In the genomic region with DNA sequence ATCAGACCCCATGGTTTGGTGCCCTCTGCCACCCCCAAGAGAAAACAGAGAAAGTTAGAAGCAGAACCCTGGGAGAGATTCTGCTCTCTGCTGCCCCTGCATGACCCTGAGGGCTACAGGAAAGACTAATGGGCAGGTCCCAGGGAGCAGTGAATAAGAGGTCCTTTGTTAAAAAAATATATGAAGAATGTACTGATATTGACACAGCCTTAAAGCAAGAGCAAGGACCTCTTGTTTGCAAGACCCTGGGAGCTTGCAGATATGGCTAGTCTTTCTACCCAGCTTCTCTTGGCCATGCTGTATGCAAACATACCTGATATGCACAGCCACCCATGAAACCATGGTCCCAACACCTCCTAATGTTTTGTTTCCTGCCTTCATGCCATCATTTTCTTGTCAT, we compare ENCODE assay signal across 25 mouse cellular contexts.
"Had no signal": no experiment of that assay in that cellular context is flagged by ENCODE, and none has a peak within 500 bp of the region (broad histone marks: within the 10 kb centered on the region; RNA-seq: fewer than 3 reads in every experiment).

No protein-coding gene starts in this region.

- H3K4me3 ChIP-seq: heart, adult 2 months; heart, embryonic 13.5 days; heart, embryonic 15.5 days; hindbrain, embryonic 10.5 days; hindbrain, embryonic 12.5 days; intestine, embryonic 15.5 days; layer of hippocampus, adult 2 months; left cerebral cortex, adult 2 months; limb, embryonic 12.5 days had no signal

- H3K27me3 ChIP-seq: heart, embryonic 13.5 days; heart, embryonic 15.5 days; hindbrain, embryonic 12.5 days; intestine, embryonic 15.5 days had no signal

- H3K9ac ChIP-seq: heart, embryonic 13.5 days; heart, embryonic 15.5 days; hindbrain, embryonic 12.5 days; hindbrain, embryonic 14.5 days; intestine, embryonic 15.5 days; limb, embryonic 12.5 days had no signal

- H3K9me3 ChIP-seq: heart, embryonic 13.5 days; heart, embryonic 15.5 days; hindbrain, embryonic 10.5 days; hindbrain, embryonic 12.5 days; intestine, embryonic 15.5 days; limb, embryonic 12.5 days had no signal

- H3K4me2 ChIP-seq: heart, embryonic 11.5 days; heart, embryonic 13.5 days; heart, embryonic 15.5 days; hindbrain, embryonic 12.5 days; hindbrain, embryonic 14.5 days; intestine, embryonic 15.5 days; limb, embryonic 12.5 days had no signal

- DNase-seq: gastrocnemius, postnatal 14 days; gastrocnemius, postnatal 36 days; heart, adult 2 months; heart, postnatal 4 days; kidney, adult 18-20 months; kidney, adult 8-10 months; kidney, postnatal 10 days; kidney, postnatal 25 days; kidney, postnatal 4 days; left cerebral cortex, postnatal 4 days; liver had no signal

- H3K27ac ChIP-seq: heart, adult 2 months; heart, embryonic 13.5 days; heart, embryonic 15.5 days; hindbrain, embryonic 10.5 days; hindbrain, embryonic 12.5 days; hindbrain, embryonic 14.5 days; intestine, embryonic 15.5 days; layer of hippocampus, adult 2 months; left cerebral cortex, adult 2 months; limb, embryonic 12.5 days had no signal

- H3K4me1 ChIP-seq: heart, embryonic 13.5 days; heart, embryonic 15.5 days; hindbrain, embryonic 12.5 days; intestine, embryonic 15.5 days had no signal

- H3K36me3 ChIP-seq: hindbrain, embryonic 10.5 days; hindbrain, embryonic 12.5 days; intestine, embryonic 15.5 days; limb, embryonic 12.5 days had no signal

- ATAC-seq: forebrain, embryonic 16.5 days; hindbrain, embryonic 16.5 days; inflammation-experienced regulatory T-cells, adult 6 months; intestine, embryonic 15.5 days; intestine, postnatal 0 days had no signal
